Mouse (Mus musculus) urinary bladder, adult 2 months (tissue): ENCODE measurements around the gene Ogfrl1. TPM values are rescaled to one million over a fixed set of nuclear protein-coding genes. Genes with fewer than 3 reads are reported as not detected.
A peak's percentile ranks its signal among the peaks of the same experiment; 100 is the strongest.
"Not testable (repeated sequence)": the region's sequence is repeated elsewhere in the genome, so short reads cannot be mapped to it uniquely, and the experiment has no call there.

ENCODE experiments used
- DNase-seq: peaks from one replicate; pipeline ENCODE4 v3.0.0; 2022; ENCODE audit warnings: low spot score
- polyA plus RNA-seq: library from polyadenylated mRNA; depleted of rRNA; stranded (reverse); fragments of >200 nt; gene quantifications from 2 replicates; pipeline ENCODE4 v1.2.3, GENCODE M21; 2012; rRNA removed

The Ogfrl1 gene
- polyA plus RNA-seq, result 8.8 and 11.0 TPM in 2 replicates

DNA sequence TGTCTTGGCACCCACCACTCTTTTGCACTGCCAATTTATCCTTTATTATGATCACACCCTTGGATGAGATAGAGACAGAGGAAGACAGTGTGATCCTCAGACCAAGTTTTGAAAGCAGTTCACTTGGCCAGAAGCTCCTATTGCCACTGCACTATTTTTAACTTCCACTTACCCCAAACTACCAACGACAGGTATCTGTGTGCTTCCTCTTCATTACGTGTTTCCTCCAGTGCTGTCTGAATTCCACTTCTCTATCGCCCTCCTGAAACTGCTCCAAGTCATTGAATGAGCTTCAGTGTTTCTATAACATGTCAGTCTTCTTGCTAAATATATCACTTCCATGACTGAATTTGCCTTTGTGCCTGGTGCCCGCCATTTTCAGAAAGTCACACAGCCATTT lies at the start of gene Ogfrl1:
Gene Ogfrl1, minus strand, starts transcription at position 150 of the 400 bp plus-strand sequence.
- DNase-seq, result no peak

DNA sequence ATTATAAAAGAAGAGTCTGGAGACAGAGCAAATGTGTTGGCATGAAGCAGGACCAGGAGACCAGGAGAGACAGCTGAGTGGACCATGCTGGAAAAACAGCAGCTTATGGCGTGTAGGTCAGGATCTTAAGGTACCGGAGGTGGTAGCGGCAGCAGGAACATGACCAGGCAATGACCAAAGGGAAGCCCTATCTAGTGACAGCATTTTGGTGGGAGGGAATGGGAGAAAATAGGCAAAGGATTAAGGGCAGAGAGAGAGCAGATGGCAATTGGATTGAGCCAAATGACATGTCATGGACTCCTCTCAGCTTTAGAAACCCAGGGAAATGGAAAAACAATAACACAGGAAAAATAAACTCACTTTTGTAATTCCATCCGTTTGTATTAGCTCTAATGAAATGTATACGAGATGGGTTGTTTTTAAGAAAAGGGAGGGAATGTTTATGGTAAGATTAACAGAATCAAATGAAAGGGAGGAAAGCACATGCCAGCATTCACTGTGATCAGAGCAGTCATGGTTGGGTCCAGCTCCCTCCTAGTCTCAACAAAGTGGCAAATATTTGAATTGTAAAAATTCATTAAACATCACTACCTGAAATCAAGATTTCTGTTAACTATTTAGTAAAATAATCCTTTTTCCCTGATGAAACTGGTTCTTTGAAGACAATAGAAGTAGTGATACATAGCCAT lies 48.3 kb upstream of the Ogfrl1 start:
- no peak for DNase-seq

- no peak for DNase-seq
Measured at GRCm38 (mm10) chr1:23433612-23434011, 36.0 kb upstream of the Ogfrl1 start.

DNA sequence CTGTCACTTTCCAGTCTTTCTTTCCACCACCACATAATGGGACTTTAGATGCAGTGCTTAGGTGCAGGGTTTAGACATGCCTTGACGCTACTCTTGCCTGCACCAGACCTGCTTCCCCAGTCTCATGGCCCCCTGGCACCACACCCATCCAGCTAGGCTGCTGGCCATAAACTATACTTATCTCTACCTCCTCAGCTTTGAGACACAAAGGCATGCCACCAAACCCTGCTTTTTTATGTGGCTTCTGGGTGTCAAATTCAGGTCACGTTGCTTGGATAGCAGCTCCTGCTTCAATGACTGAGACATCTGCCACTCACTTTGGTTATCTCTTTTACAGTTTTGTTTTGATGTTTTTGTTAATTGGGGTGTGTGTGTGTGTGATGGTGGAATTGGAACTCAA lies 28.9 kb upstream of the Ogfrl1 start:
- no peak for DNase-seq

DNA sequence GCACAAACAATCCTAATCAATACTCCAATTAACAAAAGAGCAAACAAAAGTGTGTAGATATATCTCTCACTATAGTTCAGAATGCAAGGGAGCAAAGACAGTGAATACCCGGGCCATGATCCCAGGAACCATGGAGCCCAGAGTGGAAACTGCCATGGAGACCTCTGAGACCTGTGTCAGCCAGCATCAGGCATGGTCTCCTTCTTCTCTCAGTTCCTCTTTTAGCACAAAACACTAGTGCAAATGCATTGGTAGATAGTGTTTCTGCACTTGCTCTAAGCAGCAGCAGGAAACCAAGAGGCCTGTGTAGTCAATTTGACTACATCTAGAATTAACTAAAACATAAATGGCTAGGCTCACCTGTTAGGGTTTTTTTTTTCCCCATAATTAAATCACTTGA lies 21.4 kb upstream of the Ogfrl1 start:
- DNase-seq, result no peak

GRCm38 (mm10) chr1:23418059-23418458 lies 20.5 kb upstream of the Ogfrl1 start:
- DNase-seq, result no peak

- no peak for DNase-seq
Measured at GRCm38 (mm10) chr1:23417562-23417961, 20.0 kb upstream of the Ogfrl1 start.

DNA sequence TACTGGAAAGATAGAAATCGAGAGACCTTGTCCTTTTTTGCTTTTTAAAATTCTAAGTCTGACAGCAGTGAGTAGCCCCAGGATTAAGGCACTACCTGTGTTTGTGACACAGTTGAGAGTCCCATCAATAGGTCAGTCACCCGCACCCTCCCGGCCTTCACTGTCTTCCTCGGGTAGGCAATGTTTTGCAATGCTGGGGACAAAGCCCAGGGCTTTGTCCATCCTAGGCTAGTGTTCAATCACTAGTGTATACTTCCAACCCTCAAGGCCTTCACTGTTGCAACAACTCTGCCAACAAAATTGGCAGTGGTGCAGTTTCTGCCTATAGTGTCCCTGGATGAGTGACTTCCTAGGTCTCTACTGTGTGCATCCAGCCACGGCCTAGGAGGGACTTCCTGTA lies 14.0 kb upstream of the Ogfrl1 start:
- no peak for DNase-seq

DNA sequence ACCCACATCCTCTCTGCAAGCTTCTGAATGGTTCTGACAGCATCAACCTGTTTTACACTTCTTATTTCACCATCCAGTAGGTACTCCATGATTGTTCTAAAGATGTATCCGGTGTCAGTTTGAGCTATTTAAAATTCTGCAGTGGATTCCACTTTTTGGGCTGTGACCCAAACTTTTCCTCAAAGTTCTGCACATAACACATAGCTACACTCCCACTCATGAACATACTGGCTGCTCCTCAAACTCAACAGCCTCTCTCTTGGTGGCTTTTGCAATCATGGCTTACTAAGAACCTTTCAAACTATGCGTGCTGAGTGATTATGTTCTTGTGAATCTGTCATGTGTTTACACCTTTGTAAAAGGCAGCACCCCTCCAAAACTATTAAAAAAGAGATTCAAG lies 12.4 kb upstream of the Ogfrl1 start:
- DNase-seq, result no peak

DNA sequence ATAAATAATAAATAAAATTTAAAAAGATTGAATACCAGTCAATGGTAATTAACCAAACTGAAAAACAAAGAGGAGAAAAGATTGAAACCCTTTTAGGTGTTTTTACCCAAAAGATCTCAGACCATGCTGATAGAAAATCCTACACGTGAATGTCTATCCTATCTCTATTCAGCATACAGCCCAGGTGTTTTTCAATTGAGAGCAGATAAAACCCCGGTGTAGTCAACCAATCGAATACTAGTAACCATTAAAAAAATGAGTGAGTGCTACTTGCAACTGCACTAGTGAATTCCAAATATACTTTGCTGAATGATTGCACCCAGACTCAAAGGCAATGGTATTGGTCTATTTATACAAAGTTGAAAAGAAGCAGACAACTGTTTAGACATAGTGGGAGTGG lies 4.8 kb upstream of the Ogfrl1 start:
- DNase-seq, result no peak

GRCm38 (mm10) chr1:23399552-23399951 lies 2.0 kb upstream of the Ogfrl1 start:
- DNase-seq, result no peak

DNA sequence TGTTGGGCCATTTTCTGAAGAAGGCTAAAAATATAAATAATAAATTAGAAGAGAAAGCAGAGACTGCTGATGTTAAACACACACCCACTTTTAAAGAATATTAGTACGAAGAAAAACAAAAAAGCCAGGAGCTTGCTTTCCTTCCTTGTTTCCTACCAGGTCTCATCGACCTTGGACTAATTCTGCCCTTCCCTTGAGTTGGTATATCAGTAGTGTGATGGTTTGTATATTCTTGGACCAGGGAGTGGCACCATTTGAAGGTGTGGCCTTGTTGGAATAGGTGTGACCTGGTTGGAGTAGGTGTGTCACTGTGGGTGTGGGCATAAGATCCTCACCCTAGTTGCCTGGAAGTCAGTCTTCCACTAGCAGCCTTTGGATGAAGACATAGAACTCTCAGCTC lies 3.2 kb downstream of the Ogfrl1 start:
- not testable (repeated sequence) for DNase-seq

- DNase-seq, result no peak
Measured at GRCm38 (mm10) chr1:23391744-23392143, 5.8 kb downstream of the Ogfrl1 start.

GRCm38 (mm10) chr1:23384326-23384725 lies 13.2 kb downstream of the Ogfrl1 start:
- DNase-seq, result no peak

DNA sequence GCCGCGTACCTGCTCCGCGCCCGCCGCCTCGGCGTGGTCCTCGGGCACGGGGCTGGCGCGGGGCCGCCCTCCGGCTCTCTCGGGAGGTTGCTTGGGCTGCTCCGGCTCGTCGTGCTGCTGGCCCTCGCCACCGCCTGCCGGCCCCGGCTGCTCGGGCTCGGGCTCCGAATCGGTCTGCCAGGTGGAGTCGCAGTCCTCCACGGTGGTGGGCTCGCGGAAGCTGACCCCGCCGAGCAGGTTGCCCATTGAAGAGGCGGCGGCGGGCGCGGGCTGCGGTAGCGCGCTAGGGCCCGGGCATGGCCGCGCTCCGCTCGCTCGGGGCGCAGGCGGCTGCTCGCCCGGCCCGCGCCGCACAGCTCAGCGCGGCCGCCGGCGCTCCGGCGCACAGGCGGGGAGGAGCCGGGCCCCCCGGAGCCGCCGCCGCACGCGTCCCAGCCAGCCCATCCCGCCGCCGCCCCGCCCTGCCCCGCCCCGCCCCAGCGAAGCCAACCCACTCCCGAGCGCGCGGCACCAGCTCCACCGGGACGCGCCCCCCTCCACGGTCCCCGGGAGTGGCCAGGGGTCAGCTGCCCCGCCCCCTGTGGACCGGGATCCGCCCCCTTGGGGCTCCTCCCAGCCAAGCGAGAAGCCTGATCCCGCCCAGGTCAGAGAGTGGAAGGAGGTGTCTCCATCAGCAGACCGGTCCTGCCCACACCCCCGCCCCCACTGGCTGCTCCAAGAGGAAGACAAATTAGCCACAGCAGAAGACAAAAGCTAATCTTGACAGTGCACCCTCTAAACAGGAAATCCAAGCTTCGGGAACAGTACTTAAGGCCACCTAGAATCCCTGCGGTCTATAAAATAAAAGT lies 14.5 kb downstream of the Ogfrl1 start:
- DNase-seq, result peak; percentile 92

- DNase-seq, result no peak
Measured at GRCm38 (mm10) chr1:23382461-23382805, 15.1 kb downstream of the Ogfrl1 start.

DNA sequence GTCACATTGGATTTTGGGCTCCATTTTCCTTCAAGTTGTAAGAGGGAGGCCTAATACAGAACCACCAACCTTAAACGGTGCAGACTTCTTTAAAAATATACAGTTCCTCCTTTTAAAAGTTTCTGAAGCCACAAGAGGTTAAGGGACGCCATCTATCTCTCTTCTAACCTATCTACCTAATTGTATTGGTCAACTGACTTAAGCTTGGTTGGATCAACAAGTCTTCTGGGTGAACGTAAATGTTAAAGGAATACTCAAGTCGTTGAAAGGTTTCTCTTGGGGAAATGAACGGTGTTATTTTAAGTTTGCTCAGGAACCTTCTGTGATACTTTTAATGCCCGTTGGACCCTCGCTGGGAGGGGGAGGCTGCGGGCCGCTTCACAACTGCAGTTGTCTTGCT lies 15.5 kb downstream of the Ogfrl1 start:
- DNase-seq, result no peak

- no peak for DNase-seq
Measured at GRCm38 (mm10) chr1:23379911-23380740, 17.4 kb downstream of the Ogfrl1 start.

GRCm38 (mm10) chr1:23379321-23379720 lies 18.3 kb downstream of the Ogfrl1 start:
- no peak for DNase-seq

DNA sequence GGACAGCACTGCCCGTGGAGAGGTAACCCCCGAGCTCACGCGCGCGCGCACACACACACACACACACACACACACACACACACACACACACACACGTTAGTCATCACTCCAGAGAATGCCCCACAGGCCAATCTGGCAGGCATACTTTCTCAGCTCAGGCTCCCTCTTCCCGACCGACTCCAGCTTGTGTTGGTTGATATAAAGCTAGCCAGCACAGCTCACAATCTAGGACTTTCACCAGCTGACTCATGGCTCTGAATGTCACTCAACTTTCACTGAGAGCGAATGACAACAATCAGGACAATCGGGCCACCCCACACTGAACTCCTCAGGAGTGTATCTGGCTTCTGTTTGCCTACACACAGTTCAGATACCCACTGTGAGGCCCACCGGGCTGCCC lies 20.0 kb downstream of the Ogfrl1 start:
- DNase-seq, result no peak

DNA sequence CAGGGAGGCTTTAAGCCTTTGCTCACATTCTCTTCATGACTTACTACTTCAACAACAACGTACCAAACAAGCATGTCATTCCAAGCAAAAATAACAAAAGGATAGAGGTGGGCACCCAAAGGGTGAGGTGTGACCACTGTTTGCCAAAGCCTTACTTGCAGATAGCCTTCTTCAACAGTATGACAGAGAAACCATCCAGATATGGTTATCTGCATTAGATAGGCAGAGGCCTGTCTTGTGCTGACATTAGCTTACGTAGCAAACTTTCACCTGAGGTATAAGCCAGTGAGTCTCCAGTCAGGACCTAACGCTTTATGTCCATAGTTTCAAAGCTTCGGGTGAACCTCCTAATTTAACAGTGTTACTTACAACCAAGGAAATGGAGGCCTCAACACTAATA lies 23.4 kb downstream of the Ogfrl1 start:
- DNase-seq, result no peak

DNA sequence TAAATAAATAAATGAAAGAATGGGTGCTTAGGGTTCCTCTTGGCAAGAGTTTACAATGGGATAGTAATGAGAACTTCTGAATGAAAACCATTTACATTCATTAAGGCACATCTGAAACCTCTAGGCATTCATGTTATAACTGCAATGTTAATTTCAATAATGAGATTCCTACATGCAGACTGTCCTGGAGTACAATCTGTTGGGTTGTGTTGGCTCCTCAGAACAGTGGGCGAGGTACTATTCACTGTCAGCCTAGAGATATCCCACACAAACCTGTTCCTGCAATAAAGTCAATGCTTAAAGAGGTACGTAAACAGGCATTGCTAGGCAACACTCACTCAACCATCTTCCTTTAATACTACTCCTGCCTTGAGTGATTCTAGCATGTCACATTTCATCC lies 32.0 kb downstream of the Ogfrl1 start:
- no peak for DNase-seq

DNA sequence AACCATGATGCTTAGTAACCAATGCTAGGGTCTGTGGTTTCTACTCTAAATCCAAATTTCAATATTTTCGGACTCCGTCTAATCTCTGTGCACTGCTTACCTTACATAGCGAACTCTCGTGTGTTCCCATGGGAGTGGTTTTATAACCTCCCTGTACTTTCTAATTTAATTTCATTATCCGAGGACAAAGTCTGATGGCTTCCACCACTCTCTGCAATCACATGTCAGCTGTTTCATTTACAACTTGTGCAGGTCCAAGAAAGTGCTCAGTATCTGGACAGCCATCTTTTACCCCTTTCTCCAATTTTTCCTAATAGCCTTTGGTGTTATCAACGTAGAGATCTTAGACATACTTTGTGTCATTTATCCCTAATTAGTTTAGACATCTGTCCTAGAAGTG lies 44.7 kb downstream of the Ogfrl1 start:
- no peak for DNase-seq
